Mouse (Mus musculus) C2C12 (cell line): ENCODE results near the gene Cip2a.

Experiments
- CTCF ChIP-seq: IDR thresholded peaks from one replicate; pipeline ENCODE4 v1.5.1; 2011; ENCODE audit not compliant: control insufficient read depth, insufficient read depth, insufficient read length
- MYOD1 ChIP-seq: IDR thresholded peaks from one replicate; pipeline ENCODE4 v1.6.1; 2011; ENCODE audit warnings: low read depth; ENCODE audit not compliant: control insufficient read depth, insufficient read length
- USF1 ChIP-seq: IDR thresholded peaks from one replicate; pipeline ENCODE4 v1.6.1; 2011; ENCODE audit warnings: low read depth, mild to moderate bottlenecking, control low read depth, moderate library complexity

GRCm38 (mm10) chr16:48994343-48994693 lies 333 bp downstream of the Cip2a start:
- TF ChIP-seq CTCF (no peak), USF1 (no peak), MYOD1 (no peak)
